ENCODE assay signal across 15 mouse cellular contexts in the genomic region with DNA sequence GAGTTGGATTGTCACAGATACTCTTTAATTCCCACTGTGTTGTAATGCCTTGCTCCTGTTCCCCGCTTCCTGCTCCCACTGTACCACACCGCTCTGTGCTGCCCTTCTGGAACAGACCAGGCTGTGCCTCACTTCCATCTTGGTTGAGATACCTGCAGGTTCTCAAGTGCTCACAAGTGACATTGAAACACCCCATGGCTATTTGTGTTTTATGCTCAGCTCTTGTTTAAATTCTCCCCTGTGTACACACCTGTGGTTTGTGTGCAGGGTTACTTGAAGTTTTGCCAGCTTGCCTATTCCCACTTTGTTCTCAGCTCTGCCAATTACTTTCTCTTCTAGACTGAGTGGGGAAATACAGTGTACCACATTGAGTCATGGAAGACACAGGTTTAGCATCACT.
"Had no signal": no experiment of that assay in that cellular context is flagged by ENCODE, and none has a peak within 500 bp of the region (broad histone marks: within the 10 kb centered on the region; RNA-seq: fewer than 3 reads in every experiment).

No protein-coding gene starts in this region.

- H3K27ac ChIP-seq: limb, embryonic 15.5 days; liver, embryonic 12.5 days; liver, embryonic 14.5 days; macrophage; midbrain, embryonic 13.5 days; midbrain, embryonic 15.5 days; neural tube, embryonic 12.5 days; stomach, embryonic 15.5 days; stomach, postnatal 0 days had no signal

- H3K4me2 ChIP-seq: limb, embryonic 15.5 days; liver, embryonic 12.5 days; midbrain, embryonic 11.5 days; midbrain, embryonic 13.5 days; midbrain, embryonic 15.5 days; neural tube, embryonic 12.5 days; stomach, embryonic 15.5 days had no signal

- H3K9me3 ChIP-seq: limb, embryonic 15.5 days; liver, embryonic 12.5 days; megakaryocyte, embryonic 14.5 days; midbrain, embryonic 13.5 days; midbrain, embryonic 15.5 days; neural tube, embryonic 12.5 days; stomach, embryonic 15.5 days had no signal

- H3K36me3 ChIP-seq: stomach, embryonic 15.5 days had no signal

- H3K4me1 ChIP-seq: limb, embryonic 15.5 days; liver, embryonic 12.5 days; megakaryocyte, embryonic 14.5 days; midbrain, embryonic 13.5 days; midbrain, embryonic 15.5 days; neural tube, embryonic 12.5 days; stomach, embryonic 15.5 days had no signal

- H3K9ac ChIP-seq: limb, embryonic 15.5 days; liver, embryonic 12.5 days; liver, embryonic 14.5 days; midbrain, embryonic 13.5 days; midbrain, embryonic 15.5 days; neural tube, embryonic 12.5 days; stomach, embryonic 15.5 days had no signal

- H3K27me3 ChIP-seq: limb, embryonic 15.5 days; liver, embryonic 12.5 days; megakaryocyte, embryonic 14.5 days; midbrain, embryonic 13.5 days; midbrain, embryonic 15.5 days; neural tube, embryonic 12.5 days; stomach, embryonic 15.5 days had no signal

- ATAC-seq: liver, embryonic 12.5 days; midbrain, embryonic 13.5 days; midbrain, embryonic 15.5 days had no signal

- H3K4me3 ChIP-seq: limb, embryonic 15.5 days; liver, embryonic 12.5 days; megakaryocyte, embryonic 14.5 days; midbrain, embryonic 13.5 days; midbrain, embryonic 15.5 days; neural tube, embryonic 12.5 days; stomach, embryonic 15.5 days had no signal

- DNase-seq: right cerebral cortex, postnatal 14 days; thymus, adult 2 months; thymus, postnatal 25 days; thymus, postnatal 4 days had no signal
